Mouse (Mus musculus): ENCODE data around the gene Rnf169.

Gene Rnf169

DNA sequence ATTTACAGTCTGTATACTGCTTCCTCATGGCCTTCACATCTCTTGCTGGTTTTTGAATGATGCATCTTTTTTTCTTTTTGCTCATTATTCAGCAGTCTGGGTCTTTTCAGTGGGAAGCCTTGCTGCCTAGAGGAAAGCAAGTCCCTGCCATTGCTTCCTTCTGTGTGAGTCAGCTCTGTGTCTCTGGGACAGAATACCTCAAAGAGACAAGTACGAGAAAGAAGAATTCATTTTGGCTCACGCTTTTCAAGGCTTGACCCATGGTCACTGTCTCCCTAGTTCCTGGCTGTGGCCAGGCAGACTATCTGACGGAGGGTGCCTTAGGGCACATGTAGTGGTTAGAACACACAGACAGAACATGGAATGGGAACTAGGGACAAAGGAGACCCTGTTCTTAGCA lies 86.3 kb downstream of the Rnf169 start:
- no peak for DNase-seq (ENCODE audit: low spot score in 2 of 2)

- no peak for DNase-seq (ENCODE audit: low spot score in 2 of 2)
Measured at GRCm38 (mm10) chr7:99892351-99892750, 87.9 kb downstream of the Rnf169 start.

DNA sequence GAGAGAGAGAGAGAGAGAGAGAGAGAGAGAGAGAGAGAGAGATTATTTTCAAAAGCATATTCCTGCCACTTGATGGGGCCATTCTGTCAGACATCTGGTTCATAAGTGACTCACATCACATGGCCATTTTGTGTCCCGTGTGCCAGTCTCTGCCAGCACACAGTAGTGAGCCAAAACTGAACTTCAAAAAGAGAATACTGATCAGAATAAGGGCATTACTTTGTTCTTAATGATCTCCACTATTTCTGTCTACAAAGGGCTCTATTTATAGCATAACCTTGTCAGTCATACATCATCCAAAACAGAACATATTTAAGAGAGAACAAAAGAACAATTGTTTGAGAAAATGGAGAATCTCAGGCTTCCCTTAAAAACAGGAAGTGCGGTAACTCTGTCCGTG lies 88.8 kb downstream of the Rnf169 start:
- DNase-seq (ENCODE audit: low spot score in 2 of 2), result no peak

GRCm38 (mm10) chr7:99890168-99890755 lies 90.0 kb downstream of the Rnf169 start:
- DNase-seq (ENCODE audit: low spot score in 2 of 2), result no peak

- DNase-seq (ENCODE audit: low spot score in 2 of 2), result no peak
Measured at GRCm38 (mm10) chr7:99889175-99889880, 90.9 kb downstream of the Rnf169 start.

- DNase-seq (ENCODE audit: low spot score in 2 of 2), result no peak
Measured at GRCm38 (mm10) chr7:99887743-99888142, 92.5 kb downstream of the Rnf169 start.

- DNase-seq (ENCODE audit: low spot score in 2 of 2), result no peak
Measured at GRCm38 (mm10) chr7:99887230-99887735, 93.0 kb downstream of the Rnf169 start.

DNA sequence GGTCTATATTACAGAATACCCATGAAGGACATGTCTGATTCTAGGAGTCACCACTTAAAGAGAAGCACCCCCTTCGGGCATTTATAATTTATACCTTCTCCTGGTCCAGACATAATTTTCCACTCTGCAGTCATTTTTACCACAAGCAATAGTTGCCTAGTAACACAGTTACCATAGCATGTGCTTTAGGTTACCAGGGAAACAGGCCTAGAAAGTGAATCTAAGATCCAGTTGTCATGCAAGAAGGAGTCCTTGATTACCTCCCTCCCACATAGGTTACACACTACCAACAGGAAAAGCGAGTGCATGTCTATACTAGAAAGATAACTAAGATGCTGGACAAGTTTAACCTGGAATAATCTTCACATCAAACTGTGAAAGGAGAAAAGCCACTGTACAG lies 102.0 kb downstream of the Rnf169 start:
- no peak for DNase-seq (ENCODE audit: low spot score in 2 of 2)

DNA sequence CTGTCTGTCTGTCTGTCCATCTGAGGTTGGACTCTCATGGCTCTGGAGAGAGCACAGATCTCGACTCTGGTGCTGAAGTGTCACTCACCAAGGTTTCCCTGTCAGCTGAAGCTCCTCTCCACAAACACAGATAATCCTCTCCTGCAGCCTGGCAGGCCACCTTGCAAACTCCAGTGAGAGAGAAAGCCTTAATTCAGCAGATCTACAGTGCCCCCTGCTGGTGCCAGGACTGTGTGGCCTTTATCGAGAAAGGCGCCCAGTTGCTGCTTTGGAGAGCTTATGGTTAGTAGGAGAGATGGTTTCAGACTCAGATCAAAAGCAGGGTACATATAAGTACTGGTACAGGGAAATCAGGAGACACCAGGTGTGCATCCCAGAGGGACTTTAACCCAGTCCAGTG lies 103.9 kb downstream of the Rnf169 start:
- DNase-seq (ENCODE audit: low spot score in 2 of 2), result peak; percentile 62 to 69

GRCm38 (mm10) chr7:99875891-99876290 lies 104.4 kb downstream of the Rnf169 start:
- DNase-seq (ENCODE audit: low spot score in 2 of 2), result no peak

- no peak for DNase-seq (ENCODE audit: low spot score in 2 of 2)
Measured at GRCm38 (mm10) chr7:99873965-99874364, 106.3 kb downstream of the Rnf169 start.

Measured in urinary bladder, adult 18-20 months (tissue).